20 mouse cellular contexts compared by ENCODE assay signal in genomic region chr6:99357931-99358330, GRCm38 (mm10).
DNase-seq lines count a peak whose midpoint lies in the region; ATAC-seq lines count a peak whose summit lies in the region.
"Had no signal": no experiment of that assay in that cellular context is flagged by ENCODE, and none has a peak within 500 bp of the region (broad histone marks: within the 10 kb centered on the region; RNA-seq: fewer than 3 reads in every experiment).

No protein-coding gene starts in this region.

- peak; percentile 48 for DNase-seq in spleen, postnatal 36 days (ENCODE audit: low spot score in 2 of 2)
- DNase-seq in spleen, postnatal 10 days (ENCODE audit: low spot score in 2 of 2) = no peak
- DNase-seq in right cerebral cortex, postnatal 25 days = no peak
- no peak for DNase-seq in cerebellum, adult 18-20 months
- DNase-seq in urinary bladder, postnatal 14 days (ENCODE audit: low spot score) = no peak
- DNase-seq: adrenal gland, adult 2 months; adrenal gland, postnatal 14 days; cerebellum, adult 11 months; cerebellum, adult 8-10 months; cerebellum, postnatal 10 days; cerebellum, postnatal 36 days; gastrocnemius, postnatal 10 days; gastrocnemius, postnatal 36 days; heart, postnatal 10 days; heart, postnatal 36 days had no signal

- ATAC-seq in megakaryocyte, adult 5-6 weeks (ENCODE audit: poor library complexity, severe bottlenecking) = peak; percentile 50; the same call in 1 of the 2 replicates
- peak; percentile 61; the same call in 1 of the 2 replicates for ATAC-seq in neutrophil, adult 5-6 weeks (ENCODE audit: extremely low read depth, insufficient number of reproducible peaks, low FRiP score, poor library complexity, severe bottlenecking)
- ATAC-seq: forebrain, embryonic 13.5 days; forebrain, embryonic 16.5 days; hindbrain, postnatal 0 days had no signal

Comparison
In these comparisons a context has a peak if more than half of its experiments do, and no peak if none do; other contexts are left out.
1. DNase-seq: peak in spleen, postnatal 36 days (2 of 2); none in spleen, postnatal 10 days (0 of 2), right cerebral cortex, postnatal 25 days (single experiment), cerebellum, adult 18-20 months (0 of 2) and urinary bladder, postnatal 14 days (single experiment).